Mouse (Mus musculus) hindbrain, postnatal 0 days (tissue): ENCODE data around the gene E2f7. TPM values are rescaled to one million over a fixed set of nuclear protein-coding genes. Genes with fewer than 3 reads are reported as not detected.
A peak's percentile ranks its signal among the peaks of the same experiment; 100 is the strongest.

Source experiments
- ATAC-seq: fragments of 200-750 bp; cut with Nextera tagmentation; 2 replicates; pipeline ENCODE4 v1.8.0; 2017; ENCODE audit warnings: mild to moderate bottlenecking, moderate TSS enrichment, moderate library complexity
- DNase-seq: peaks from one replicate; pipeline ENCODE4 v3.0.0-alpha.2; 2015; ENCODE audit warnings: low spot score
- H3K27ac ChIP-seq: fragments of 300-500 bp; sonication (generic); 2 replicates; pipeline ENCODE4 v1.5.1; 2014; ENCODE audit warnings: mild to moderate bottlenecking
- H3K27me3 ChIP-seq: fragments of 300-500 bp; sonication (generic); 2 replicates; pipeline ENCODE4 v1.6.1; 2014; ENCODE audit warnings: low read length, mixed read lengths; ENCODE audit not compliant: insufficient read depth
- H3K36me3 ChIP-seq: fragments of 300-500 bp; sonication (generic); 2 replicates; pipeline ENCODE4 v1.6.1; 2014; ENCODE audit warnings: low read length, mixed read lengths; ENCODE audit not compliant: insufficient read depth
- H3K4me1 ChIP-seq: fragments of 300-500 bp; sonication (generic); 2 replicates; pipeline ENCODE4 v1.6.1; 2014; ENCODE audit warnings: antibody characterized with exemption, low read length, mixed read lengths; ENCODE audit not compliant: insufficient read depth
- H3K4me2 ChIP-seq: fragments of 300-500 bp; sonication (generic); 2 replicates; pipeline ENCODE4 v1.6.1; 2014; ENCODE audit warnings: low read depth, mild to moderate bottlenecking, low read length, moderate library complexity, mixed read lengths
- H3K4me3 ChIP-seq: fragments of 300-500 bp; sonication (generic); 2 replicates; pipeline ENCODE4 v1.5.1; 2014; ENCODE audit warnings: low read length
- H3K9ac ChIP-seq: fragments of 300-500 bp; sonication (generic); replicated peaks from 2 replicates; pipeline ENCODE4 v1.6.1; 2014; ENCODE audit warnings: mild to moderate bottlenecking, low read length, moderate library complexity, mixed read lengths
- H3K9me3 ChIP-seq: fragments of 300-500 bp; sonication (generic); 2 replicates; pipeline ENCODE4 v1.6.1; 2016; ENCODE audit warnings: low read length, mixed read lengths
- CTCF ChIP-seq: IDR thresholded peaks from 2 replicates; pipeline ENCODE4 v1.5.1; 2016; ENCODE audit warnings: antibody characterized with exemption, control low read depth, low read depth
- WGBS: fragments of 180-500 bp; shearing (Covaris S2); extraction: QIAGEN DNeasy Blood & Tissue Kit; methylation state at CpG from one replicate; pipeline ENCODE4 v1.1.7; 2014; 5-methylcytosine and 5-hydroxymethylcytosine counted together
- polyA plus RNA-seq: library from polyadenylated mRNA; unstranded; fragments of >200 nt; fragmentation: Nextera tagmentation; extraction: Ambion mirVana; gene quantifications from 2 replicates; pipeline ENCODE4 v1.2.1, GENCODE M21; 2015
- total RNA-seq: library from RNA; depleted of rRNA; stranded (reverse); fragments of >200 nt; gene quantifications from 2 replicates; pipeline ENCODE4 v1.2.3, GENCODE M21; 2014; rRNA removed

E2f7 gene
- 3.6 and 5.1 TPM in 2 replicates for total RNA-seq
- polyA plus RNA-seq: 5.9 and 6.4 TPM in 2 replicates

GRCm38 (mm10) chr10:110744686-110745639, at the start of gene E2f7:
TSS of gene E2f7 (plus strand) at chr10:110745439.
- Histone ChIP-seq H3K4me3 (peak within 1 kb of the TSS; percentile 72), H3K9ac (peak within 1 kb of the TSS; percentile 80), H3K27ac (peak within 1 kb of the TSS; percentile 76), H3K4me2 (peak within 1 kb of the TSS; percentile 99), H3K36me3 (no peaks in the 10 kb centered on the region), H3K9me3 (no peaks in the 10 kb centered on the region), H3K27me3 (no peaks in the 10 kb centered on the region), H3K4me1 (no peaks in the 10 kb centered on the region)
- TF ChIP-seq CTCF: no peak
- ATAC-seq: peak; percentile 99
- peak; percentile 97 for DNase-seq
- WGBS: under 1% methylated on average over 86 of the region's 98 CpGs

GRCm38 (mm10) chr10:110701276-110701675, 44.0 kb upstream of the E2f7 start:
- no peak for TF ChIP-seq CTCF
- no peak overlapping the region for H3K4me2 ChIP-seq
- ATAC-seq (no peak), DNase-seq (no peak)
- no peak overlapping the region for H3K4me3 ChIP-seq
- H3K36me3 ChIP-seq: no peaks in the 10 kb centered on the region
- H3K9ac ChIP-seq: no peak overlapping the region
- WGBS: 78% methylated on average over 1 of the region's 1 CpGs
- H3K27me3 ChIP-seq: no peaks in the 10 kb centered on the region
- H3K27ac ChIP-seq: no peak overlapping the region
- no peaks in the 10 kb centered on the region for H3K4me1 ChIP-seq
- no peaks in the 10 kb centered on the region for H3K9me3 ChIP-seq

GRCm38 (mm10) chr10:110705672-110706071, 39.6 kb upstream of the E2f7 start:
- Histone ChIP-seq H3K27me3 (no peaks in the 10 kb centered on the region), H3K27ac (no peak overlapping the region), H3K4me3 (no peak overlapping the region), H3K36me3 (no peaks in the 10 kb centered on the region), H3K4me2 (no peak overlapping the region), H3K4me1 (no peaks in the 10 kb centered on the region), H3K9me3 (no peaks in the 10 kb centered on the region), H3K9ac (no peak overlapping the region)
- DNase-seq (no peak), ATAC-seq (no peak)
- TF ChIP-seq CTCF: peak; percentile 56; the same call in 1 of the 2 replicates
- WGBS: 53% methylated on average over 9 of the region's 9 CpGs

- DNase-seq (peak; percentile 73), ATAC-seq (0 out of 2 replicates have a peak, but pooled peaks have one; percentile 27)
- Histone ChIP-seq H3K36me3 (no peaks in the 10 kb centered on the region), H3K4me1 (no peaks in the 10 kb centered on the region), H3K27me3 (no peaks in the 10 kb centered on the region), H3K4me2 (no peak overlapping the region), H3K9me3 (no peaks in the 10 kb centered on the region), H3K9ac (no peak overlapping the region), H3K4me3 (no peak overlapping the region), H3K27ac (no peak overlapping the region)
- TF ChIP-seq CTCF: peak; percentile 72
- WGBS: 38% methylated on average over 16 of the region's 16 CpGs
These were observed 37.7 kb upstream of the E2f7 start for GRCm38 (mm10) chr10:110707390-110708113.

- H3K4me3 ChIP-seq: no peak overlapping the region
- H3K27me3 ChIP-seq: no peaks in the 10 kb centered on the region
- H3K9me3 ChIP-seq: no peaks in the 10 kb centered on the region
- TF ChIP-seq CTCF: no peak
- 78% methylated on average over 10 of the region's 10 CpGs for WGBS
- no peaks in the 10 kb centered on the region for H3K4me1 ChIP-seq
- no peak for DNase-seq
- ATAC-seq: no peak
- H3K27ac ChIP-seq: no peak overlapping the region
- H3K9ac ChIP-seq: no peak overlapping the region
- no peak overlapping the region for H3K4me2 ChIP-seq
- H3K36me3 ChIP-seq: no peaks in the 10 kb centered on the region
These were observed 28.4 kb upstream of the E2f7 start for GRCm38 (mm10) chr10:110716887-110717286.

GRCm38 (mm10) chr10:110726431-110726830, 18.8 kb upstream of the E2f7 start:
- Histone ChIP-seq H3K9me3 (no peaks in the 10 kb centered on the region), H3K27ac (no peak overlapping the region), H3K4me1 (no peaks in the 10 kb centered on the region), H3K4me2 (no peak overlapping the region), H3K9ac (no peak overlapping the region), H3K4me3 (no peak overlapping the region), H3K27me3 (no peaks in the 10 kb centered on the region), H3K36me3 (no peaks in the 10 kb centered on the region)
- ATAC-seq (no peak), DNase-seq (no peak)
- no peak for TF ChIP-seq CTCF
- WGBS: 84% methylated on average over 15 of the region's 15 CpGs
